Mouse (Mus musculus): ENCODE results near the gene Rhbdd3.

- no peak for TF ChIP-seq EP300 (optimal IDR thresholded peaks at IDR 0.05)
- no peak for TF ChIP-seq CTCF (IDR thresholded peaks at IDR 0.05; ENCODE audit: low read depth)
Observed at GRCm38 (mm10) chr11:5057856-5058641, 40.7 kb upstream of the Rhbdd3 start, which contains the start of gene Rasl10a.
